Mouse (Mus musculus) embryonic fibroblast, embryonic 13.5 days (primary cell): Measurements from ENCODE around the gene Cep152. TPM values are rescaled to one million over a fixed set of nuclear protein-coding genes. Genes with fewer than 3 reads are reported as not detected.

Source experiments
- H3K27ac ChIP-seq: 2 replicates; pipeline ENCODE4 v1.5.1; 2012; ENCODE audit warnings: low read length, control low read depth, inconsistent platforms; ENCODE audit not compliant: insufficient read depth
- H3K4me1 ChIP-seq: 2 replicates; pipeline ENCODE4 v1.6.1; 2011; ENCODE audit warnings: low read length; ENCODE audit not compliant: control insufficient read depth, insufficient read depth
- H3K4me3 ChIP-seq: 2 replicates; pipeline ENCODE4 v1.5.1; 2011; ENCODE audit warnings: mild to moderate bottlenecking, control low read depth, low read length; ENCODE audit not compliant: insufficient read depth
- CTCF ChIP-seq: IDR thresholded peaks from 2 replicates; pipeline ENCODE4 v1.5.1; 2011; ENCODE audit warnings: mild to moderate bottlenecking, control low read depth, low read length, moderate library complexity, borderline replicate concordance; ENCODE audit not compliant: insufficient read depth
- POLR2A ChIP-seq: IDR thresholded peaks from 2 replicates; pipeline ENCODE4 v1.6.1; 2011; ENCODE audit warnings: low read depth, mild to moderate bottlenecking, control low read depth, low read length, moderate library complexity
- polyA plus RNA-seq: library from polyadenylated mRNA; stranded (reverse); fragments of >200 nt; gene quantifications from 2 replicates; pipeline ENCODE4 v1.2.4, GENCODE M21; 2011; ENCODE audit warnings: low read depth; ENCODE audit not compliant: missing spikeins, insufficient read length

Cep152 gene
- polyA plus RNA-seq, 1 experiment, result 4.3 TPM

DNA sequence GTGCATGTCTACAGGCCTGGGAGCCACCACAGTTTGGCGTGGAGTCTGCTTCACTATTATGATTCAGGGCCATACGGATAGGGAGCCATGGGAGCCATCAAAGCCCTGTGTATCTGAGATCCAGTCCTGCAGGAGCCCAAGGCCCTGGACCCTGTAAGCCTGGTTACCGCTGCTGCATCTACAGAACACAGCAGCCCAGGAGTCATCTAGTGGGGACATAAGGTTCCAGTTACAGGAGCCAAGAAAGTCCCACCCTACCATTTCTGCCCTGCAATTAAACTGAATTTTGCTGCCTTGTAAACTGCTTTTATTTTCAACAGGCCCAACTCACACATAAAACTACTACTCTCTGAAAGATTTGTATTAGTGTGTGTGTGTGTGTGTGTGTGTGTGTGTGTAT, 21.9 kb downstream of the Cep152 start:
- no peaks in the 10 kb centered on the region for H3K4me1 ChIP-seq
- no peak overlapping the region for H3K4me3 ChIP-seq
- TF ChIP-seq CTCF, result no peak
- TF ChIP-seq POLR2A, result no peak
- no peak overlapping the region for H3K27ac ChIP-seq

DNA sequence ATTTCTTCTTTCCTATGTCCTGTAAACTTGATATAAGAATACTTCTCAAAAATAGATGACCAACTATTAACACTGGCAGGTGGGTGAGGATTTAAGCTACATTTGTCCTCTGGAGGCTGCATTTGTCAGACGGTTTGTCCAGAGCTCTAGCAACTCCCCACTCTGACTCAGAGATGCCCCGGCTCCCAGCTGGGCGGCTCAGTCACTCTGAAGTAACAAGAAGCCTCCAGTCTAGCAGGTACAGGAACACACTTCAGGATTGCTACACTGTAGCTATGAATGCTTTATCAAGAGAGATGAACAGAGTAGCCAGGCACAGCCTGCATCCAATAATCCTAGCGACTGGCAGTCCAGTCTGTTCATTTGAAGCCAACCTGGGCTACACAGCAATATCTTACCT, 26.0 kb downstream of the Cep152 start:
- H3K4me3 ChIP-seq, result no peak overlapping the region
- H3K27ac ChIP-seq, result no peak overlapping the region
- no peaks in the 10 kb centered on the region for H3K4me1 ChIP-seq
- TF ChIP-seq POLR2A (no peak), CTCF (no peak)

DNA sequence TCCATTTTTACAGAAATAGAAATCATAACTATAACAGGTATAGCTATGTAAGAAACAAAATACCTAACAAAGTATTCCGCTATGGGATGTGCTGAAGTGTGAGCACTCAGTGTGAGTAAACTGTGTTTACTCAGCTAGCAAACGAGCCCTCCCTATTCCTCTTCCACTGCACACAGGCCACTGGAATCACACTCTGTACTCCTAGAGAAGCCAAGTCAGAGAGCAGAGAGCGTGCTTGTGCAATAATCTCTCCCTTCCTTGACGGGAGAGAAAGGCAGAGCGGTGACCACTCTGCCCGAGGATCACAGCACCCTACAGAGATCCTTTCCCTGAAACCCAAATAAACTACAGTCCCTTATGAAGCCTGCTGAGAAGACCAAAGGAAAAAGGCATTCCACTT, 26.7 kb downstream of the Cep152 start:
- H3K4me1 ChIP-seq, result no peaks in the 10 kb centered on the region
- no peak overlapping the region for H3K27ac ChIP-seq
- TF ChIP-seq POLR2A (no peak), CTCF (no peak)
- H3K4me3 ChIP-seq, result no peak overlapping the region

- Histone ChIP-seq H3K4me1 (no peaks in the 10 kb centered on the region), H3K4me3 (no peak overlapping the region), H3K27ac (no peak overlapping the region)
- no peak for TF ChIP-seq POLR2A
- no peak for TF ChIP-seq CTCF
Observed at GRCm38 (mm10) chr2:125594786-125595185, 30.1 kb downstream of the Cep152 start.

- TF ChIP-seq CTCF (no peak), POLR2A (no peak)
- Histone ChIP-seq H3K4me3 (no peak overlapping the region), H3K4me1 (no peaks in the 10 kb centered on the region), H3K27ac (no peak overlapping the region)
Observed at GRCm38 (mm10) chr2:125594072-125594471, 30.8 kb downstream of the Cep152 start.

- TF ChIP-seq POLR2A (no peak), CTCF (no peak)
- no peaks in the 10 kb centered on the region for H3K4me1 ChIP-seq
- no peak overlapping the region for H3K4me3 ChIP-seq
- no peak overlapping the region for H3K27ac ChIP-seq
Observed at GRCm38 (mm10) chr2:125591895-125592294, 33.0 kb downstream of the Cep152 start.

DNA sequence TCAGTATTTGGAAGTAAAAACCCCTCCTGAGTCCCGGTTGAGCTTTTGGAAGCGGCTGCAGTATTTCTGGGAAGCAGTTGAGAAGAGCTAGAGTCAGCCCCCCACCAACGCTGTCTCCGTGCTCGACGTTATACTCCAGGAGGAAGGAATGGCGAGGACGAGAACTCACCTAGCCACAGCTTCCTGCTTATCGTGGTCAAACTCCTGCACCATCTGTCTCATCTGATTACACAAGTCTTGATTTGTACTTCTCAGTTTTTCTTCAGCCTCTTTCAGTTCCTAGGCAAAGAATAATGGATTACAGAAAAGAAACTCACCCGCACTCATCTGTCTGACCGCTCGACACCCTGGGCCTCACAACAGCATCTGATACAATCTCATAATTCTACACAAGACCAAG, 35.6 kb downstream of the Cep152 start:
- H3K4me1 ChIP-seq, result no peaks in the 10 kb centered on the region
- TF ChIP-seq POLR2A (no peak), CTCF (no peak)
- H3K4me3 ChIP-seq, result no peak overlapping the region
- H3K27ac ChIP-seq, result no peak overlapping the region

DNA sequence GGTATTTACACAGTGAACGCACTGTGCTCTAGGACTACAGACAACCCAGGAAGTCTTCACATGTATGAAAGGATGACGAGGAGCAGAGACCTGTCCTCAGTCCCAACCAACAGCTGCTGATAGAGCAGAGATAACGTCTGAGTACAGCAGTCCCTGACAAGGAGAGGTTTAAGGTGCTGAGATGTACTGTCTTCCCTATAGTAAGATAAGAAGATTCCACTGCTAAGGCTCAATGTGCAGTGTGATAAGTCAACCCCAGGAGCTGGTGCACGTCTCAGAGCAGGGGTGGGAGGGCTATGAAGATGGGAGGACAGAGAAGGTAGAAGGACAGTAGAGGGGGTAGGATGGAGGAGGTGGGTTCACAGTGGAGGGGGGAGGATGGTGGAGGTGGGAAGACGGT, 43.8 kb downstream of the Cep152 start:
- no peak overlapping the region for H3K27ac ChIP-seq
- H3K4me3 ChIP-seq, result no peak overlapping the region
- no peak for TF ChIP-seq POLR2A
- TF ChIP-seq CTCF, result no peak
- no peaks in the 10 kb centered on the region for H3K4me1 ChIP-seq

- TF ChIP-seq POLR2A (no peak), CTCF (no peak)
Observed at GRCm38 (mm10) chr2:125577670-125578069, 47.2 kb downstream of the Cep152 start.

DNA sequence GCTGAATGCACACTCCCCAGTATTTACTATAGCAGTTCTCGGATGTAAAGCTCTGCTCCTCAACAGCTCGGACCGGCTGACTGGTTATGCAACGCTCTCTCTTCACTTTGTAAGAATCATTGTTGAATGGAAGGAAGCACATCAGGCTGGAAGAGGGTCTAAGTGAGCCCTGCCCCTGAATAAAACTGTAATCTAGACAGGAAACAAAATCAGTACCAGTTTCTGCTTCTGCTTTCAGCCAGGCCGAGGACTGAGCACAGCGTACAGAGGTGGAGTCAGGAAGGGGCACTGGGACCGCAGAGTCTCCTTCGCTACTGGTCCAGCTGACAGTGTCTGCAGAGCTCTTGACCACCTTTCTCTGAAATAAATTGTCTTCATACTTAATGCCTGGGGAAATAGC, 48.4 kb downstream of the Cep152 start:
- H3K27ac ChIP-seq, result no peak overlapping the region
- H3K4me1 ChIP-seq, result no peaks in the 10 kb centered on the region
- no peak overlapping the region for H3K4me3 ChIP-seq
- TF ChIP-seq POLR2A, result no peak
- no peak for TF ChIP-seq CTCF

More at GRCm38 (mm10) chr2:125577670-125578069, 47.2 kb downstream of the Cep152 start:
- no peak overlapping the region for H3K4me3 ChIP-seq
- H3K27ac ChIP-seq, result no peak overlapping the region
- no peaks in the 10 kb centered on the region for H3K4me1 ChIP-seq

DNA sequence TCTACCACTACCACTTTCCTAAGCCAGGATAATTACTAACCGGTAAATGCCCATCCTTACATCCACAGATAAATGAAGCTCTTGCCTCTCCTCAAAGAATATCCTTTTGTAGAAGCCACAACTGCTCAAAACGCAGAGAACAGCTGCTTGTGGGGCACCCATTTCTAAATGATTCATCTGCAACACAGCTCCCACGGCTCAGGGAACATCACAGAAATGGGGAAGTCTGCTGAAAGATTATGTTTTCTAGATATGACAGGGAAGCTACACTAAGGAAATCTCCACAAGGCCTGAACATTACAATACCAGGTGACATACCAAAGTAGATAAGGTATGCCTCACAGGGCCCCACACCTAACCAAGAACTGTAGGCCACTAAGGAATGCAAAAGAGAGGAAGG, 49.1 kb downstream of the Cep152 start:
- no peaks in the 10 kb centered on the region for H3K4me1 ChIP-seq
- TF ChIP-seq POLR2A (no peak), CTCF (no peak)
- H3K4me3 ChIP-seq, result no peak overlapping the region
- no peak overlapping the region for H3K27ac ChIP-seq
